Mouse (Mus musculus): Measurements from ENCODE around the gene Olfr1423. TPM values are rescaled to one million over a fixed set of nuclear protein-coding genes. Genes with fewer than 3 reads are reported as not detected.

Gene Olfr1423
- total and polyA plus RNA-seq, 3 experiments = 0.05 TPM; not detected in 2

DNA sequence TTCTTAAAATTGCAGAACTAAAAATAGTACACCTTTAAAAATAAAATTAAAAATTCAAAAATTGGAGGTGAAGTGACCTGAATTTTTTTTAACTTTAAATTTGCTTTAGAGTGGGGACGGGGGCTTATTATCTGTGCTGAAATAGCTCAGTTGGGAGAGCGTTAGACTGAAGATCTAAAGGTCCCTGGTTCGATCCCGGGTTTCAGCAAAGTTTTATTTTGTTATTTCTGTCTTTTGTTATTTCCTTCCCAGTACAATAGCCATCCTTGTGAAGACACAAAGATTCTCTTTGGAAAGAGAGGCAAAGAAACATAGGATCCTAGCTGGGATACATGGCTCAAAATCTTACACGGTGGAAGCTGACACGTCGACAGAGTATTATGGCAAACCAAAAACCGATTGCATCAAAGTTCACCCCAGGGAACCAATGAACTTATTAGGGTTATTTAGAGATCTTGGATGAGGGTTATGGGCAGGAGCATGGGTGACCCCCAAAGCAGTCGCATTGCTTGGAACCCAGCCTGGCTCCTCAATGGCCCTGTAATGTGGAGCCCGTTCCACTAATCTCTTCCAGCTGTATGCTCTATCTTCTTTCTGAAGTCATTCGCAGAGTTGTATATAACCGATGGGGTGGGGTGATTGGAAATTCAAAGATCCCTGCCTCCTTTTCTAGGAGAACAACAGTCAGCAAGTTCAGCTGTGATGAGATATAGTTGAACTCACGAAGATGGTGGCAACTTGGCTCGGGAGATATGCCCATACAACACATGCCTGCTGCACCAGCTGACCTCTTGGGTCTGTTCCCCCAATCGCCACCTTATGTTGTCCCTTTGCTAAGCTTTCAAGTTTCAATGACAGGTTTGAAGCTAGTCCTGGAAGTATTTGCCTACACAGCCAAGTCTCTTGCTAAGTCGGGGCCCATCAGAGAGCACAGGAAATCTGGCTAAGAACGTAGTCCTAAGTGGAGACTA lies 32.4 kb downstream of the Olfr1423 start:
- H3K4me1 ChIP-seq (ENCODE audit: insufficient read depth, low read depth, low read length) = peaks cover 52% of the 10 kb centered on the region
- no peaks in the 10 kb centered on the region for H3K36me3 ChIP-seq (replicated peaks)
- ATAC-seq (ENCODE audit: extremely low read depth, insufficient number of reproducible peaks, low FRiP score, poor library complexity, severe bottlenecking) (no peak), DNase-seq (ENCODE audit: low spot score) (no peak)
- no peaks in the 10 kb centered on the region for H3K27me3 ChIP-seq (ENCODE audit: insufficient read depth, low read length)
- TF ChIP-seq TAL1 (conservative IDR thresholded peaks at IDR 0.05; ENCODE audit: low read depth, low read length) = no peak
- TF ChIP-seq CTCF (IDR thresholded peaks at IDR 0.05; ENCODE audit: low read depth, low read length) = no peak
- TF ChIP-seq GATA2 (IDR thresholded peaks at IDR 0.05; ENCODE audit: borderline replicate concordance, low read depth, low read length) = no peak
- no peak for TF ChIP-seq POLR2AphosphoS5 (IDR thresholded peaks at IDR 0.05; ENCODE audit: insufficient replicate concordance, low read depth, low read length)
- no peak for TF ChIP-seq GATA1 (IDR thresholded peaks at IDR 0.05; ENCODE audit: borderline replicate concordance, low read length)
- H3K4me3 ChIP-seq (ENCODE audit: low read depth, low read length) = peak overlapping the region; percentile 14; the same call in 1 of the 2 replicates
- no peaks in the 10 kb centered on the region for H3K9me3 ChIP-seq (replicated peaks)

DNA sequence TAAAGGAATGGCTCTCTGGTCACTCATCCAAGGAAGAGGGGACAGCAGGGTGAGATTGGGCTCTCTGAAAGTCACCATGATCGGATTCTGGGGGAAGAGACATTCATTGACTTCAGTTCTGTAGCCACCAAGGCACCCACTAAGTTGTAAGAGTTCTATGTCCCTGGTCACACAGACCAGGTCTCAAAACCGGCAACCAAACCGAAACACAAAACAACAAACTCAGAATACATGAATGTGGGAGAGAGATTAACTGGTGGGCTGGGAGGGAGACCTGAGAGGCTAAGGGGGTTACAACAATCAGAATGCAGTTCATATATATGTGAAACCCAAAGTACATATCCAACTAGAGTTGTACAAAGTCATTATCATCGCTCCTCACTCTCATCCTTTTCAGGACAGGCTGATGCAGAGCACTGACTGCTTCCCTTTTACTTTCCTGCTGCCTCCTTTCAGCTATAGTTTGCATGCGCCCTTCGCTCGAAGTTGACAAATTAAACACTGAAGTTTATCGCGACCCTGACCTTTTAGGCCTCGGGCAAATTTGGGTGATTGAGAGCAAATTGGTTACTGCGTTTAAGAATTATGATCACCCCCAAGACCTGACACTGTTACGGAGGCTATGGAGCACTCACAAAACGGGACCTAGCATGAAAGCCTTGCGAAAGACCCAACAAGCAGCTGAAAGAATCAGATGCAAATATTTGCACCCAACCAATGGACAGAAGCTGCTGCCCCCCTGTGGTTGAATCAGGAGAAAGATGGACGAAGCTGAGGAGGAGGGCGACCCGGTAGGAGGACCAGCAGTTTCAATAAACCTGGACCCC lies 33.8 kb downstream of the Olfr1423 start:
- no peaks in the 10 kb centered on the region for H3K36me3 ChIP-seq (replicated peaks)
- H3K9me3 ChIP-seq (replicated peaks) = no peaks in the 10 kb centered on the region
- peaks cover 55% of the 10 kb centered on the region for H3K4me1 ChIP-seq (ENCODE audit: insufficient read depth, low read depth, low read length)
- DNase-seq (ENCODE audit: low spot score) (no peak), ATAC-seq (ENCODE audit: extremely low read depth, insufficient number of reproducible peaks, low FRiP score, poor library complexity, severe bottlenecking) (no peak)
- peak overlapping the region; percentile 52; the same call in 1 of the 2 replicates for H3K4me3 ChIP-seq (ENCODE audit: low read depth, low read length)
- TF ChIP-seq GATA2 (IDR thresholded peaks at IDR 0.05; ENCODE audit: borderline replicate concordance, low read depth, low read length) (no peak), GATA1 (IDR thresholded peaks at IDR 0.05; ENCODE audit: borderline replicate concordance, low read length) (no peak), CTCF (IDR thresholded peaks at IDR 0.05; ENCODE audit: low read depth, low read length) (no peak), TAL1 (conservative IDR thresholded peaks at IDR 0.05; ENCODE audit: low read depth, low read length) (no peak), POLR2AphosphoS5 (IDR thresholded peaks at IDR 0.05; ENCODE audit: insufficient replicate concordance, low read depth, low read length) (no peak)
- H3K27me3 ChIP-seq (ENCODE audit: insufficient read depth, low read length) = no peaks in the 10 kb centered on the region

DNA sequence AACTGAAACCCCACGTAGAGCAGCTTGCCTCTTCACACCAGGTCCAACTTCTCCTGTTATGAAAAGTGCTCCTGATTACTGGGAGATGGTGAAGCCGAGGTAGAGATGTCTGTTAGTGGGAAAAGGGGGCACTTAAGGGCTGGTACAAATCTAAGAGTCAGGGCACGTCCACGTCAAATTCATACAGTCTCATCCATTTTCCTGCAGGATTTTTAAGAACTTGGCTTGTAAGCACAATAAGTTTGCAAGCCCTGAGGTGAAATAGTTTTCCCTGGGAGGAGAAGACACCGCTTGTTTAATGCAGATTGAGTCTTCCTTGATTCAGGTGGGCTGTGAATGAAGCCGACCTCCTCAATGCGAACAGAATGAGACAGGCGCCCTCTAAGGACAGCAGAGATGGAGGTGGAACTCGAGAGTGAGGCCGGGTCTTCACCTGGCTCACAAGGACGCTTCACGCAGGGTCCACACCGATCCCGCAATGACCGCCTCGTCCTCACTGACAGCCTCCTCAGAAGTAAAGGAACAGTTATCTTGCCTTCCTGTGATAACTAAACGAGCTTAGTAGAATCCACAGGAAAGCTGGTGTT lies 34.7 kb downstream of the Olfr1423 start:
- no peaks in the 10 kb centered on the region for H3K9me3 ChIP-seq (replicated peaks)
- DNase-seq (ENCODE audit: low spot score) = no peak
- peak overlapping the region; percentile 72 for H3K4me3 ChIP-seq (ENCODE audit: low read depth, low read length)
- no peaks in the 10 kb centered on the region for H3K27me3 ChIP-seq (ENCODE audit: insufficient read depth, low read length)
- no peak for TF ChIP-seq CTCF (IDR thresholded peaks at IDR 0.05; ENCODE audit: low read depth, low read length)
- TF ChIP-seq GATA1 (IDR thresholded peaks at IDR 0.05; ENCODE audit: borderline replicate concordance, low read length) = no peak
- TF ChIP-seq GATA2 (IDR thresholded peaks at IDR 0.05; ENCODE audit: borderline replicate concordance, low read depth, low read length) = no peak
- TF ChIP-seq TAL1 (conservative IDR thresholded peaks at IDR 0.05; ENCODE audit: low read depth, low read length) = no peak
- no peak for TF ChIP-seq POLR2AphosphoS5 (IDR thresholded peaks at IDR 0.05; ENCODE audit: insufficient replicate concordance, low read depth, low read length)
- peaks cover 57% of the 10 kb centered on the region for H3K4me1 ChIP-seq (ENCODE audit: insufficient read depth, low read depth, low read length)
- no peak for ATAC-seq (ENCODE audit: extremely low read depth, insufficient number of reproducible peaks, low FRiP score, poor library complexity, severe bottlenecking)
- no peaks in the 10 kb centered on the region for H3K36me3 ChIP-seq (replicated peaks)

DNA sequence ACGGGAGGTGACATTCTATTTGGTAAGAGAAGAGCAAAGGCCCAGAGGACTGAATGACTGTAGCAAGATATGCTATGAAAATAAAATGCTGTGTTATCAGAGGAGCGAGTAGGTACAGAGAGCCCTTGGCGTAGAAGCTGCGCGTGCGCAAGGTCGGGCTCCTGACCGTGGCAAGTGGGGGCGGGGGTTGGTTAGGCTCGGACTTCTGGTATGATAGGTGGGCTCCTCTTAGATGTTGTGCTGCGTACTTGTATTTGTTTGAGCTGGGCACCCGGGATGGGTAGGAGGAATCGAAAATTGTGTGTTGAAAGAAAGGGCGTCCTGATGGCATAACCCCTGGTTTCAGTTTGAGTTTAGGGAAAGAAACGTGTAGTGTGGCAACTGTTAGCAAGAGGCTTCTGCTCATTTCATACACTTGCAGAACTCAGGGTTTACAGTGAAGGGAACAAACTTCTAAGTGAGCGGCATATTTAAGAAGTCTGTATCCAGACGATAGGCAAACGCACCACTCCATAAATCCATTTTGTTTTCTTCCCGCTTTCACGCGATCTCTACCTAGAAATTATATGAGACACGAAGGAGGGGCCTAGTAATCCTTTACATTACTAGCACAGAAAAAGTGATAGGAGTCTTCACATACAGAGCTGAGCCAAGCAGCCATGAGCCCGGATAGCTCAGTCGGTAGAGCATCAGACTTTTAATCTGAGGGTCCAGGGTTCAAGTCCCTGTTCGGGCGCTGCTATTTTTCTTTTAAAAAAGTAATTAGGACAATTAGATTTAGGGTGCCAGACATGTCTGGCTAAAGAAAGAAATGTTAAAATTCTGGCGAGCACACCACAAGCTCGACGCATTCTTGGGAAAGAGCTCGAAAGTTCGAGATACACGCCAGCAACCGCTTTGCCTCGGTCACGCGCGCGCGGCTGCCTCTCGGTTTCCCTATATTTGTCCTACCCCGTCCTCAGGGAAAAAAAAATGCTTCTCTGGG lies 35.4 kb downstream of the Olfr1423 start:
- H3K36me3 ChIP-seq (replicated peaks) = no peaks in the 10 kb centered on the region
- DNase-seq (ENCODE audit: low spot score) = peak; percentile 77
- peak overlapping the region; percentile 72 for H3K4me3 ChIP-seq (ENCODE audit: low read depth, low read length)
- peak; percentile 22; the same call in 1 of the 2 replicates for ATAC-seq (ENCODE audit: extremely low read depth, insufficient number of reproducible peaks, low FRiP score, poor library complexity, severe bottlenecking)
- TF ChIP-seq CTCF (IDR thresholded peaks at IDR 0.05; ENCODE audit: low read depth, low read length) (no peak), TAL1 (conservative IDR thresholded peaks at IDR 0.05; ENCODE audit: low read depth, low read length) (no peak), GATA2 (IDR thresholded peaks at IDR 0.05; ENCODE audit: borderline replicate concordance, low read depth, low read length) (no peak), GATA1 (IDR thresholded peaks at IDR 0.05; ENCODE audit: borderline replicate concordance, low read length) (no peak), POLR2AphosphoS5 (IDR thresholded peaks at IDR 0.05; ENCODE audit: insufficient replicate concordance, low read depth, low read length) (no peak)
- 0 out of 2 replicates have a peak, but pooled peaks cover 4% of the 10 kb centered on the region for H3K27me3 ChIP-seq (ENCODE audit: insufficient read depth, low read length)
- no peaks in the 10 kb centered on the region for H3K9me3 ChIP-seq (replicated peaks)
- H3K4me1 ChIP-seq (ENCODE audit: insufficient read depth, low read depth, low read length) = peaks cover 62% of the 10 kb centered on the region
